ENCODE assay signal across 9 mouse cellular contexts in genomic region chr13:50464621-50465562, GRCm38 (mm10). TPM values are rescaled to one million over a fixed set of nuclear protein-coding genes. Genes with fewer than 3 reads are reported as not detected.
DNase-seq lines count a peak whose midpoint lies in the region; ATAC-seq lines count a peak whose summit lies in the region.
"Had no signal": no experiment of that assay in that cellular context is flagged by ENCODE, and none has a peak within 500 bp of the region (broad histone marks: within the 10 kb centered on the region; RNA-seq: fewer than 3 reads in every experiment).

No protein-coding gene starts in this region.

- H3K9me3 ChIP-seq in intestine, embryonic 15.5 days, result no peaks in the 10 kb centered on the region

- ATAC-seq in intestine, embryonic 15.5 days, result no peak

- H3K4me3 ChIP-seq in intestine, embryonic 15.5 days (replicated peaks), result peak overlapping the region; percentile 20
- H3K4me3 ChIP-seq: megakaryocyte, embryonic 14.5 days had no signal

- no peaks in the 10 kb centered on the region for H3K4me1 ChIP-seq in intestine, embryonic 15.5 days (replicated peaks)
- H3K4me1 ChIP-seq: megakaryocyte, embryonic 14.5 days had no signal

- H3K27me3 ChIP-seq in intestine, embryonic 15.5 days (replicated peaks), result no peaks in the 10 kb centered on the region

- no peak overlapping the region for H3K27ac ChIP-seq in intestine, embryonic 15.5 days

- peak; percentile 35 for DNase-seq in ZHBTc4 (ENCODE audit: low read depth, low spot score)
- DNase-seq in embryo, embryonic 10 days (ENCODE audit: low spot score), result peak; percentile 22
- peak; percentile 9 to 29 for DNase-seq in lung, postnatal 4 days
- no peak for DNase-seq in cerebellum, adult 11 months
- no peak for DNase-seq in cerebellum, adult 11-12 months
- no peak for DNase-seq in urinary bladder, adult 18-20 months (ENCODE audit: low spot score in 2 of 2)
- no peak for DNase-seq in urinary bladder, postnatal 4 days (ENCODE audit: low spot score in 2 of 2)

- H3K4me2 ChIP-seq in intestine, embryonic 15.5 days (replicated peaks), result peak overlapping the region; percentile 54

- 32% methylated on average over 27 of the region's 27 CpGs for WGBS in intestine, embryonic 15.5 days

- H3K9ac ChIP-seq in intestine, embryonic 15.5 days, result no peak overlapping the region

- no peaks in the 10 kb centered on the region for H3K36me3 ChIP-seq in intestine, embryonic 15.5 days

RNA-seq across cellular contexts. Expression of gene Nutm2, which starts 2.2 kb away (rescaled TPM):
- not detected in 2 replicates for polyA plus RNA-seq in intestine, embryonic 15.5 days (2015; fragmentation: Nextera tagmentation; extraction: Ambion mirVana)

RNA-seq across cellular contexts. Expression of gene Gm47429, which starts 21.2 kb away (rescaled TPM):
- not detected in 2 replicates for polyA plus RNA-seq in intestine, embryonic 15.5 days (2015; fragmentation: Nextera tagmentation; extraction: Ambion mirVana)

RNA-seq across cellular contexts. Expression of gene Fbxw17, which starts 47.2 kb away (rescaled TPM):
- 22.7 and 24.6 TPM in 2 replicates for polyA plus RNA-seq in intestine, embryonic 15.5 days (2015; fragmentation: Nextera tagmentation; extraction: Ambion mirVana)

Comparison
In these comparisons a context has a peak if more than half of its experiments do, and no peak if none do; other contexts are left out.
1. DNase-seq: peak in ZHBTc4 (single experiment), embryo, embryonic 10 days (single experiment) and lung, postnatal 4 days (2 of 2); none in cerebellum, adult 11 months (single experiment), cerebellum, adult 11-12 months (single experiment), urinary bladder, adult 18-20 months (0 of 2) and urinary bladder, postnatal 4 days (0 of 2).